Mouse (Mus musculus) naive thymus-derived CD4-positive, alpha-beta T cell, adult 2 months (primary cell): ENCODE results near the gene Rtl10.
A peak's percentile ranks its signal among the peaks of the same experiment; 100 is the strongest.
"Not testable (repeated sequence)": the region's sequence is repeated elsewhere in the genome, so short reads cannot be mapped to it uniquely, and the experiment has no call there.

Source experiments
- DNase-seq: peaks from one replicate; pipeline ENCODE4 v3.0.0-alpha.2; 2011; ENCODE audit warnings: low read depth

Gene Rtl10

DNA sequence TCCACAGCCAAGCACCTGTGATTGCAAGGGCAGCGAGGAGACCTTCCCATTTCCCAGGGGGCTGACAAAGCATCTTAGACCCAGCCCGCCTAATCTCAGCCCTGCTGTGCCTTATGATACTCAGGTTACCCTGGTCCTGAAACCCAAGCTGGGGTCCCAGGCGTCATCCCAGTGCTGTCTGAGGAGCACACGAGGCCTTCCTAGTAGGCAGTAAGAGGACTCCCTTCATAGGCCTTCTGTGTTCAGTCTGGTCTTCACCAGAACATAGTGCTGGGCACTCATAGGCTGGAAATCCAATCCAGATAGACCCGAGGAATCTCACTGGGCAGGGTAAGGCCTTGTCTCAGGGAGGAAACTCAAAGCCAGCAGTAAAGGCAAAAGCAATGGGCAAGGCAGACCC is 14.9 kb upstream of the Rtl10 start:
- DNase-seq = no peak

DNA sequence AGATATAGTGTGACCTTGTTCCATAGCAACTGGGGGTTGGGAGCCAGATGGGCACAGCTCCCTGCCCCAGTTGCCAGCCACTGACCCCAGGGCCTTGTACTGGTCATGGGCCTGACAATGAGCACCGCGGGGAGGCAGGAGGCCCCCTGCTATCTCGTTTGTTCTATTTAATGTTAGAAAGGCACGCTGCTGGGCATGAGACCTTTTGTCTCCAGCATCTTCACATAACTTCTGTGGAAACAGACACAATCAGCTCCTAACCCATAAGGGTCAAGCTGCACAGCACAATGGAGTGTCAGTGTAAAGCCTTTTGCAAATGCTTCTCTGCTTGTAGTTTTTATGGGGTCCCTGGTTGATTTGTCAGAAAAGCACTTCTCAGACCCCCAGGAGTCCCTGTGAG is 14.3 kb upstream of the Rtl10 start:
- DNase-seq = no peak

DNA sequence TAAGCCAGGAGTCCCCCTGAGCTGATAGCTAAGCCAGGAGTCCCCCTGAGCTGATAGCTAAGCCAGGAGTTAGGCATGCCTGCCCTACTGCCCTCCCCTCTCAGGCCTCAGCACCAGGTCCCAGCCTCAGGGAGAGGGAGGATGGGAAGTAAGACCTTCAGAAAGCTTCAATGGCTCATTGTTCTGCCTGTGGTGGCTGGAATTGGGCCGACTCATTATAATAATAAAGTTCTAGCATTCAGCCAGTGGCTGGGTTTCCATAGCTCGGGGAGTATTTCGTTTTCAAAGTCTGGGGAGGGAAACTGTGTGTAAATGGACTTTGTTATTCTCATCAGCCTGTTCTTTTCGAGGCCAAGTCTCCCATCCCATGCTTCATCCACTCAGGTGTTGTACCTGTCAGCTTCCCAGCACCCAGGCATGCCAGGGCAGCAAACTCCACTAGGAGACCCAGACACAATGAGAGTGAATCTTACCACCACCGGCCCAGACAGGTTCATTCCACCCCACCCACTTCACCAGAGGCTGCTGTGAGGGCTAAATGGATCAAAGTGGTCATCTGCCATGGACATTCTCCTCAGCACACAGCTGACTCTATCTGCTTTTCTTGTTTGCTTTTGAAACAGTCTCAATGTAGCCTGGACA is 13.8 kb upstream of the Rtl10 start:
- no peak for DNase-seq

DNA sequence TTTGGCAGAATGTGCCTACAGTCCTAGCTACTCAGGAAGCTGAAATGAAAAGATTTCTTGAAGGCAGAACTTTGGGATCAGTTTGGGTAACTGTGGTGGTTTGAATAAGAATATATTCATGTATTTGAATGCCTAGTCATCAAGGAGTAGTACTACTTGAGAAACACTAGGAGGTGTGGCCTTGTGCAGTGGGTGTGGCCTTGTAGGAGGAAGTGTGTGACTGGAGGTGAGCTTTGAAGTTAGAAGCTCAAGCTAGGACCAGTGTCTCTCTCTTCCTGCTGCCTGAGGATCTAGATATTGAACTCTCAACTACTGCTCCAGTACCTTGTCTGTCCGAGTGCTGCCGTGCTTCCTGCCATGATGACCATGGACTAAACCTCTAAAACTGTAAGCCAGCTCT is 12.6 kb upstream of the Rtl10 start:
- DNase-seq = no peak

DNA sequence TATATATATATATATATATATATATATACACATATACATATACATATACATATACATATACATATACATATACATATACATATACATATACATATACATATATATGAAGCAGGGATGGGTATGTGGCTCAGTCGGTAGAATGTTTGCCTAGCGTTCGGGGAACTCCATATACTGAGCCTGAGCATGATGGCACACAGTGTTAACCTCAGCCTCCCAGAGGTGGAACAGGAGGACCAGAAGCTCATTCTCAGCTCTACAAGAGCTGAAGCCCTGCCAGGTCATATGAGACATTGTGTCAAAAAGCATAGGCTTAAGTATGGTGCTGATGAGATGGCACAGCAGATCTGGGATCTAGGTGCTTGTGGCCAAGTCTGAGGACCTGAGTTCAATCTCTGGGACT is 8.4 kb upstream of the Rtl10 start:
- DNase-seq = no peak

DNA sequence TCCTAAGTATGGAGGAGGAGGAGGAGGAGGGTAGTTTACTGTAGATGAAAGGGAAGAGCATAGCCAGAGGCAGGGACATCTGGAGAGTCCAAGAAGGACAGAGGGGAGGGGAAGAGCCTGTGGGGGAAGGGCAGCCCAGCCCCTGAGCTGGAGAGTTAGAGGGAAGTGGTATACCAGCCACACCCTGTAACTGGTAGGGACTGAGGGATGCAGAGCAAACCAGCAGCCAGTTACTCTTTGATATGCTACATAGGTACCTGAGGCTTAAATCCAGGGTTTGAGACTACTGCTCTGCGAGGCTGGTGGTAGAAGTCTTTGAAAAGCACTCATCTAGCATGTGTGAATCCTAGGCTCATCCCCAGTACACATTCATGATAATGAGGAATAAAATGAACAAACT is 7.8 kb upstream of the Rtl10 start:
- DNase-seq = no peak

DNA sequence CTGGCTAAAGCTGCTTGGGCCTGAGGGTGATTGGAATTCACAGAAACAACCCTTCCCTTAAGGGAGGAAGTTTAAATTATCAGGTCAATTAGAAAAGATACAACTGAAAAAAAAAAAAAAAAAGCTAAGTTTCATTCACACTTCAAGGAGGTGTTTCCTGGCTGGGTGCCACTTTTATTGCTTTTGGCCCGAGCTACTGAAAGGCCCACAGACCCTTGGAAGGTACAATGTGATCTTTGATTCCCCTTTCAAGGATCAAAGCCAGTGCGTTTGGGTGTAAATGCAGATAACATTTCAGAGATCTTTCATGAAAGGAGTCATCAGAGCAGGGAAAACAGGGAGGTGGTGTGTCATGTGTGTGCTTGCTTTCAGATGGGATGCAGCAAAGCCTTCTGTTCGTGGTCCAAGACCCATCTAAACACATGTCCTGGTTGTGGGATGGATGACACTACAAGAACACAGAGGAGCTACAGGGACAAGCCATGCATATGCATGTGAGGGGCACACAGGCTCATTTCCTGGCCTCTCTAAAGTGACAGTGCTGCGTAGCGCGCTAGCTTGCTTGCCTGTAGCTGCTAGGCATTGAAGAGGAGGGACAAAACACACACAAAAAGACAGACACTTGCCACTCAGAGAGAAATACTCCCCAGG is 711 bp upstream of the Rtl10 start:
- no peak for DNase-seq

DNA sequence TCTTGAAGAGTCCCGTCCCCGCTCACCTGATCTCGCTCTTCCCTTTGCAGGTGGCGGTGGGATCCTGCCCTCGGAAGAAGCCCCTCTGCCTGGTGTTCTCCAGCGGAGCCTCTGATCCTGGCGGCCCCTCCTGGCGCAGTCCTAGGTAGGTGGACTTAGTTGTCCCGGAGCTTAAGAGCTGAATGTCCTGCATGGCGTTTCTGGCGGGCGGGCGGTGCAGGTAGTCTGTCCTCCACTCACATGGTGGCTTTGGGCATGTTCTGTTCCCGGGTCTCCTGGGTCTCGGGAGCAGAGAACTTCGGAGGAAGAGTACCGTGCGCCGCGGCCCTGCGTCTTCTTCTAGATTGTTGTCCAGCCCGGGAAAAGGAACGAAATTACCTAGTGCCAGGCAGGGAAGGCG is 295 bp downstream of the Rtl10 start:
- no peak for DNase-seq

DNA sequence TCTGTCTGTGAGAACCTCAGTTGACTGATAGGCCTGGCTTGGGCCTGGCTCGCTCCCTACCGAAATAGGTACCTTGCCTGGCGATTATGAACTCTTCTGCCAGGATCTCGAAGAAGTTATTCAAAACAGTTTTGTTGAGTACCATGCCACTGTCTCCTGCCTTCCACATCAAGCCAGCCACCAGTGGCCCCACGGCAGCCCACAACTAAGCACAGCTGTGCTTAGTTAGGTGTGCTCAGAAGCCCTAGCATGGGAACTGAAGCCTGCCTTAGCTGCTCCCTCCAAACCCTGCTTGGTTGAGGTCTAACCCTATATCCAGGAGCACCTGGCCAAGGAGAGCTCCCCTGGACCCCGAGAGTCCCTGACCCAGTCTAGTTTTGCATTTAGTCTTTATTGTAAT is 2.8 kb downstream of the Rtl10 start:
- DNase-seq = no peak

DNA sequence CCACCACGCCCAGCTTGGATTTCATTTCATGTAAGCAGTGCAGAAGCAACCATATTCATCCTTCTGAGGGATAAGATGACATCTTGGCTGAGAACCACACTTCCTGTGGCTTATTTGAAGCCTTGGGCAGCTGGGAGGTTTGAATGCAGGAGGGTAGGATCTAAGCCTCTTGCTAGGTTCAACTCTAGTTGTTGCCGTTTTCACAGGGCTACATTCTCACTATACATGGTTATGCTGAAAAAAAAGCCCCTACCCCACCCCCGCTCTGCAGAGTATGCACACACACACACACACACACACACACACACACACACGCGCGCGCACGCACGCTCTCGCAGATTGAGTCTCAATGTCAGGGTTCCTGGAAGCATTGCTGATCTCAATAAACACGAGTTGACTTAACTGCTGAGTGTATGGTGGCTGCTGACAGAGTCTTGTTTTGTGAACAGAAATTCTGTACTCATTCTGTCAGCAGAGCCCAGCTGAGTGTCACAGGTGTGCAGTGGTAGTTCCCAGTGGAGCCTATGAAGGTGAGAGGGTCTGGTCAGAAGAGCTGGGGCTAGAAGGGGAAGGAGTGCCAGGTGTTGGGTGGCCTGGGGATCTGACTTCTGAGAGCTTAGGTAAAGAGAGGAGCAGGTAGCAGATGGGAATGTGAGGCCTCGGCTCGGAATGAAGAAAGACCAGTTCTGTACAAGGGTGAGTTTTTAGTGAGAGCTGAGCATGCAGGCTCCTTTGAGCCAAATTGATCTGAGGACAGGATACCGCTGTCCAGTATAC is 5.1 kb downstream of the Rtl10 start:
- DNase-seq = peak; percentile 72

DNA sequence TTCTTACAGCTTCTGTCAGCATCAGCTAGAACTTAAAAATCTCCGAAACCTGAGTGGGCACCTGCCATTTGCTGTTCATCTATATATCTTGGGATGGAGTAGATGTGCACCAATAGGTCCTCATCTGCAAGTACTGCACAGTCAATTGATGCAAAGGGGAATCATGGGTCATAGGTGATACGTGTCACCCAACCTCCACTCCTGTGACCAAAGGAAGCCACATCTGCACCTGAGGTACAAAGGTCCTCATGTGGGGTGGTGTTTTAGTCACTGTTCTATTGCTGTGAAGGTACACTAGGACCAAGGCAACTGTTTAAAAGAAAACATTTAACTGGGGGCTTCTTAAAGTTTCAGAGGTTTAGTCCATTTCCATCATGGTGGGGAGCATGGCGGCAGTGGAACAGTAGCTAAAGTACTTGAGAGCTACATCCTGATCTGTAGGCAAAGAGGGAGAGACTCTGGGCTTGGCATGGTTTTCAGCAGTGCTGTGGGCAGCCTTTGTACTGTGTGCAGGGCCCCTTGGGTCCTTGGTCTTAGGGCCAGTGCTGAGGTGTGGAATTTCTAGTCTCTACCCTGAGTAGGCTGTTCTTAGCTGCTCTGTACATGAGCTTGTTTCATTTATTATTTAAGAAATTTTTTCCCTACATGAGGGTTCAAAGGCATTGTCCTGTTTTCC is 8.0 kb downstream of the Rtl10 start:
- no peak for DNase-seq

DNA sequence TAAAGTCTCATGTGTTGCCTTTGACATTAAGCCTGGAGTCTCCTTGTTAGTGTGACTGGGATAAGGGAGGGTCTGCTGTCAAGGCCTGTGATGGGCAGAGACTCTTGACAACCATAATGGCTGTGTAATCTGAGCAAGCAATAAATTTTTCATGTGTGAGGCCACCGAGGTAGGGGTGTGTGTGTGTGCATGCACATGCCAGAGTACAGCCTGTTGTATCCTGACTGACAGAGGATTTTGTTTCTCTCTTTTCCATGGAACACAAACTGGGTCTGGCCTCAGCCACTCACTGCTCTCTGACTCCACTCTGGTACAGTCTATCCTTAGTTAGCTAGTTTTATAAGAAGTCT is 8.5 kb downstream of the Rtl10 start:
- no peak for DNase-seq

DNA sequence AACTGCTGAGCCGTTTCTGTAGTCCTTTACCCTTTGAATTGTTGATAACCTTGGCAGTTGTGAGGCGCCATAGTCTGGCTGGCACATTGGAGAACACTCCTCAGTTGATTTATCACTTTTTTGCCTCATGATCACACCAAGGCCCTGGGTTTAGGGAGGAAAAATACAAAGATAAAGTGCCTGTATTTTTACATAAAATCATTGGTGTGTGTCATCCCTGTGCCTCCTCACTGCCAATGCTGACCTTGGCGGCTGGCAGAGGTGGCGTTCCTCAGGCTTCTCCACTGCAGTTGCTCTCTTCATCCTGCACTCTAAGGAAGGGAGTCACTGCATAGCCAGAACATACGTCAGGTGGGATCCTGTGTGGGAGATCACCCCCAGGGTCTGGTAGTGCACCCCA is 13.0 kb downstream of the Rtl10 start:
- no peak for DNase-seq

DNA sequence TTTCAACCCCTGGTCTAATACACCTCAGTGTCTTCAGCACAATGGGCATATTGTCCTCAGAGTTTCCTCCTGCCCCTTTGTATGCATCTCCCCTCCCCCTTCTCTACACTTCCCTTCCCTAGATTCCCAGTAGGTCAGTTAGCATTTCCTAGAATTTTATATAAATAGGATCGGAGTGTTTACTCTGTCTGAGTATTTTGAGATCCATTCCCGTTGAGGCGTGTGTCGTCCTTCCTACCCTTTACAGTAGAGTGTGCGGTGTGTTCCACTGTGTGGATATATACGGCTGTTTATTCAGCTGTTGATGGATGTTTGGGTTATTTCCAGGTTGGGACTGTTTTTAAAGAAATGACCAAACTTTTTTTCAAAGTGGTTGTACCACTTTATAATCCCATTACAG is 14.8 kb downstream of the Rtl10 start:
- DNase-seq = no peak

DNA sequence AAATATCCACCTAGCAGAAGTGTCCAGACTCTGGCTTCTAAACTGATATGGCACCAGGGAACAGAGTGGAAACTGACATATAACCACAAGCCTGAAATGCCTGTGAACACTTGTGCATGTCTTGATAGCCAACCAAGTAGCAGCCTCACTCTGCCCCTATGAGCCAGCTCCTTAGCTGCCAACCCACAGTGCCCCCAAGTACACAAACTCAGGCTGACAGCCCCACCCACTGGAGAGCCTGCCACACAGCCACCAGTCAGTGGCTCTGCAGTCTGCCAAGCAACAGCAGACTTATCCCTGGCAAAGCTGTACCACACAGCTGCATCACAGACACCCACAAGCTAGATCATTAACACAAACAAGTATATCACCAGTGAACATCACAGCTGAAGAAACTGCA is 19.4 kb downstream of the Rtl10 start:
- DNase-seq = peak; percentile 16

DNA sequence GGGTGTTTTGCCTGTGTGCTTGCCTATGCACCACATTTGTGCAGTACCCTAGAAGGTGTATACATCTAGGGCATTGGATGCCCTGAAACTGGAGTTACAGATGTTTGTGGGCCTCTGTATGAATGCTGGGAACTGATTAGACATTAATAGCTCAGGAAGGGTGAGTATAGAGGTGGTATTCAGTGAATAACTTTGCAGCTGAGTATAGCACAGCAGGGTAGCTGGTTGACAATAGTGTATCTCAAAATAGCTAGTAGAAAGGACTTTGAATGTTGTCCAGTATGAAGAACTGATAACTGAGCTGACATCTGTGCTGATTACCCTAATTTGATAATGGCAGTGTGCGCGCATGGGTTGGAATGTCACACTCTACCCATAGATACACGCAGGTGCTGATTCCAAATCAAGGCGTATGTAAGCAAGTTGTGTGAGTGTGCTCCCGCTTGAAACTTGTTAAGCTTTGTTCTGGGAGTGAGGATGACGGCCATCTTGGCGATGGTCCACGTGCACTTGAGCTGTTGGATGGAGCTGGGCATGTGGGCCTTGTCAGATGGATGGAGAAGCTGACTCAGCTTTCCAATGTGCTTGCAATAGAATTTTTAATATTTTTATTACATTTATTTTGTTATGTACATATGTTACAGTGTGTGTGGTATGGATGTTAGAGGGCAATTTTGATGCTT is 25.0 kb downstream of the Rtl10 start:
- no peak for DNase-seq

DNA sequence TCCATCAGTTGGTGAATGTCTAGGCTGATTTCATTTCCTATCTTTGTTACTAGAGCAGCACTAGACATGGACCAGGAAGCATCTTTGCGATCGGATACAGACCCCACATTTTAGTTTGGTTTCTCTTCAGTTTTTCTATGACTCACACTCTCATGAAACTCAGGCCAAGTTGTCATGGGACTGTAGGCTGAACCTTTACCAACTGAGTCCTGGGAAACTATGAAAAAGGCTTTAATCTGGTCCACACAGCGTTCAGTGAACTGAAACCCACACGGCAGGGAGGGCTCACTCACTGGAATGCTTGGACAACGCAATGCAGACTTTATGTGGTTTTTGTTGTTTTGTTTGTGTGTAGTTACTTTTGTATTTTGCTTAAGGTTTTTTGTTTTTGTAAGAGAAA is 30.0 kb downstream of the Rtl10 start:
- DNase-seq = no peak

DNA sequence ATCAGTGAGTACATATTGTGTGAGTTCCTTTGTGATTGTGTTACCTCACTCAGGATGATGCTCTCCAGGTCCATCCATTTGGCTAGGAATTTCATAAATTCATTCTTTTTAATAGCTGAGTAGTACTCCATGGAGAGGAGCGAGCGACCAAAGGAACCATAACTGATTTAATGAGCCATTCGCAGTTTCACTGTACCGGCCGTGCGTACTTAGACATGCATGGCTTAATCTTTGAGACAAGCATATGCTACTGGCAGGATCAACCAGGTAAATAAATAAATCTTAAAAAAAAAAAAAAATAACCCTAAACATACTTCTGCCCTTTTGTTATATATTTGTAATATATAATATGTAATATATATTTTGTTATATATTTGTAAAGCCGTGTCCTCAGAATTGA is 34.4 kb downstream of the Rtl10 start:
- DNase-seq = not testable (repeated sequence)

DNA sequence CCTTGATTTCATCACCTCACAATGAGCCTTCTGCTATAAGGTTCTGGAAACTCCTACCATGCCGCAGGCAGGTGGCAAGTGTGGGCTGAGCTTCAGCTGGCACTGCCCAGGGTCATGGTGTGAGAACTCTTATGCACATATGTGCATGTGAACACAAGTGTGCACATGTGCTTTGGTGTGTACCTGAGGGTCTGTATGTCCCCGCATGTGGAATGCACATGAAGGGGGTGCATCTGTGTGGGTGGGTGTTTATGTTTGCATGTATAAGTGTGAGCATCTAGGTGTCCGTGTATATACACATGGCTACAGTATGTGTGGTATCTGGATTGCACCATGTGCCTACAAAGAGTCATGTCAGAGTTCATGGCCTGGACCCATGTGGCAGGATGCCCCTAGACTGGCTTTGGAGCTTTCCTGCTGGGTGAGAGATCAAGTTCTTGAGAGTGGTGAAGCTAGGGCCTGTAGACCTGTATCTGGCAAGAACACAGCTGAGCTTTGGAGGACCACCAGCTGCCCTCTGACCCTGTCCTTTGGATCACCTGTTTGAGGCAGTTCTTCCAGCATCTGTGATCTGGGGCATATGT is 38.8 kb downstream of the Rtl10 start:
- DNase-seq = no peak

DNA sequence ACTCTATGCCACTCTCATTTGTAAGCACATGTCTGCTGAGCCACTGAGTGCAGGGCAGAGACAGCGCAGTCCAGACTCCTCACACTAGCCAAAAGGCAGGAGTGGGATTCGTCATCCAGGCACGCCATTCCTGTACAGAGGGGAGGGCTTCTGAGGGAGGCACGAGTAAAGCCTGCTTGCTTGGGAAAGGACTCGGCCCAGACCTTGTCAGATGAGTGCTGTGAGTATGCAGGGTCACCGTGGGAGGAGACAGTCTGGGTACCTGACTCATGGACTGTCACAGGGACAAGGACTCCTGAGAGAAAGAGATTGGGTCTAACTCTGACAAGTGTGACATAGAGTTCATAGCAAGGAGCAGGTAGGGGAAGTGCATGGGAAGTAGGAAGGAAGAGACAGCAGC is 40.6 kb downstream of the Rtl10 start:
- no peak for DNase-seq

DNA sequence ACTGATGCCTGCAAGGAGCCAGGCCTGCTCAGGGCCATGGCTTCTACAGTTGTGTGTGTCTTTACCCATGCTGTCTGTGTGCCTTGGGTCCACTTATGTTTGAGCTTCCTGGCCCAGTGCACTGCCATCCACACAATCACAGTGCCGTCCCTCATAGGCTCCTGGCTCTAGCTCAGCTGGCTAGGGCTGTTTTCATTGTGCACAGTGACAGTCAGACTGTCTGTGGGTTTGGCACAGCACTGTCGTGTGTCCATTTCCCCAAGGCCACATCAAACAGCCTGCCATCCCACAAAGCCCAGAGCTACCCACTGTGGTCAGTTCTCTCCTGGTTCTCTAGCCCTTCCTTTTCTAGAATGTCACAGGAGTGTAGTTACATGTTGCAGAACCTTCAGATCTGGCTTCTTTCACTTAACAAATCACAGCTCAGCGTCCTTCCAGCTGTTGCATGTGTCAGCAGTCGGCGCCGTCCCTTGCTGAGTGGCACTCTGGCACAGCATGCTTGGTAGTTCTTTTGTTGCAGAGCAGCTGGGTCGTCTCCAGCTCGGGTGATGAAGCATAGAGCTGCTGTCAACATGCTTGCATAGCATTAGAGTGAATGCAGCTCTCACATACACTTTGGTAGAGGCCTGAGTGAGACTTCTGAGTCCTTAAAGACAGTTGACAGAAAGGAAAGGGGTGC is 44.6 kb downstream of the Rtl10 start:
- DNase-seq = no peak

DNA sequence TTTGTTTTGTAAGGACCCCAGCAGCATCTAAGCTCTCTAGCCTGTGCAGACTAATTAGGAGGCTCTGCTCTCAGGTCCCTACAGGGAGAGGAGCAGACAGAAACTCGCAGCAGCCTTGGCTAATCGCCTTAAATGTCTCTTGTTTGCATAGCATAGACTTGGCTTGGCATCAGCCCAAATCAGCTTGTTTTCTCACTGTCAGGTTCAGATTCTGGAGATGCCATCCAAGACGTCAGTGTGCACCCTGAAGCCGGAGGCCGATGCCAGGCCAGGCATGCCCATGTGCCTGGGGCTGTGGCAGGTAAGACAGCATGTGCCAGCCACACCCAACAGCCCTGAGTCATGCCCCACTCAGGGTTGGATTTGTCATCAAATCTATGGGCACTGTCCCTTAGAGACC is 49.2 kb downstream of the Rtl10 start:
- DNase-seq = no peak
